Mouse (Mus musculus) bone marrow macrophage, adult 2 months (primary cell): ENCODE results near the gene Lrrc8c.

ENCODE experiments used
- CTCF ChIP-seq: IDR thresholded peaks from 2 replicates; pipeline ENCODE4 v1.5.1; 2012; ENCODE audit warnings: low read depth, mild to moderate bottlenecking, low read length, moderate library complexity
- POLR2A ChIP-seq: IDR thresholded peaks from 2 replicates; pipeline ENCODE4 v1.6.1; 2012; ENCODE audit warnings: mild to moderate bottlenecking, low read depth, low read length, borderline replicate concordance

GRCm38 (mm10) chr5:105661894-105662293 is 142.7 kb downstream of the Lrrc8c start:
- TF ChIP-seq CTCF (no peak), POLR2A (no peak)
